Mouse (Mus musculus) ES-Bruce4 (cell line): ENCODE measurements around the gene Gm17416. TPM values are rescaled to one million over a fixed set of nuclear protein-coding genes. Genes with fewer than 3 reads are reported as not detected.

Experiments
- H3K27ac ChIP-seq: 2 replicates; pipeline ENCODE4 v1.5.1; 2012; ENCODE audit warnings: low read length, inconsistent platforms; ENCODE audit not compliant: insufficient read depth
- H3K27me3 ChIP-seq: 2 replicates; pipeline ENCODE4 v1.6.1; 2012; ENCODE audit warnings: mild to moderate bottlenecking, low read length, inconsistent platforms; ENCODE audit not compliant: control insufficient read depth, poor library complexity, insufficient read depth, severe bottlenecking
- H3K36me3 ChIP-seq: 2 replicates; pipeline ENCODE4 v1.6.1; 2012; ENCODE audit warnings: inconsistent platforms, mild to moderate bottlenecking, low read length, moderate library complexity; ENCODE audit not compliant: control insufficient read depth, poor library complexity, insufficient read depth, severe bottlenecking
- H3K4me1 ChIP-seq: one replicate; pipeline ENCODE4 v1.8.1; 2011; ENCODE audit warnings: low read length; ENCODE audit not compliant: control insufficient read depth, insufficient read depth
- H3K4me3 ChIP-seq: 2 replicates; pipeline ENCODE4 v1.5.1; 2011; ENCODE audit warnings: low read depth, mild to moderate bottlenecking, low read length
- H3K9ac ChIP-seq: 2 replicates; pipeline ENCODE4 v1.6.1; 2012; ENCODE audit warnings: low read depth, mild to moderate bottlenecking, inconsistent platforms; ENCODE audit not compliant: poor library complexity, severe bottlenecking
- H3K9me3 ChIP-seq: replicated peaks from 2 replicates; pipeline ENCODE4 v1.6.1; 2012; ENCODE audit warnings: mild to moderate bottlenecking, low read length, inconsistent platforms; ENCODE audit not compliant: control insufficient read depth, poor library complexity, insufficient read depth, severe bottlenecking
- CTCF ChIP-seq: IDR thresholded peaks from one replicate; pipeline ENCODE4 v1.8.1; 2011; ENCODE audit warnings: low read depth, low read length
- EP300 ChIP-seq: IDR thresholded peaks from 2 replicates; pipeline ENCODE4 v1.6.1; 2011; ENCODE audit warnings: low read depth, low read length; ENCODE audit not compliant: insufficient read depth
- POLR2A ChIP-seq: IDR thresholded peaks from one replicate; pipeline ENCODE4 v1.8.1; 2011; ENCODE audit warnings: low read length; ENCODE audit not compliant: insufficient read depth
- polyA plus RNA-seq: library from polyadenylated mRNA; stranded (reverse); fragments of >200 nt; gene quantifications from 2 replicates; pipeline ENCODE4 v1.2.4, GENCODE M21; 2011; ENCODE audit warnings: low read depth; ENCODE audit not compliant: missing spikeins, insufficient read depth, insufficient read length

Gene Gm17416
- not detected in 2 replicates for polyA plus RNA-seq

DNA sequence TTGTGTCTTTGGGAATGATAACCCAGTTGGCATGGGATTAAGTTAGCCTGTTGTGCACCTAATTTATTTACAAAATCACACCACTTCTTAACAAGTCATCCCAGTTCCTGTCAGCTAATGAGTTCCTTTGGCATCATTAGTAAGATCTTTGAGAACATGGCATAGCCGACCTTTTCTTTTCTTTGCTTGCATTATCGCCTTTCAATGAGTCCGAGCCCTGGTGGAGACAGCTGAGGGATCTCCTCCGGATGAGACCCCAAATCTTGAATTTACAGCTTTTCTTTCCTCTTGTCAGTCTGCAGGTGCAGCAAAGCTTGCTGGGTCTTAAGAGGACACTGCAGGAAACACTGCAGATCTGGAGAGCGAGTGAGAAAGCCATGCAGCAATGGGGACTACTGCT lies at the start of gene Gm17416:
Gene Gm17416, plus strand, starts transcription at position 301 of the 400 bp plus-strand sequence.
- Histone ChIP-seq H3K9me3 (no peaks in the 10 kb centered on the region), H3K4me1 (no peaks in the 10 kb centered on the region), H3K9ac (no peak within 1 kb of the TSS), H3K27ac (no peak within 1 kb of the TSS), H3K27me3 (no peaks in the 10 kb centered on the region), H3K4me3 (no peak within 1 kb of the TSS), H3K36me3 (no peaks in the 10 kb centered on the region)
- TF ChIP-seq EP300 (no peak), POLR2A (no peak), CTCF (no peak)

DNA sequence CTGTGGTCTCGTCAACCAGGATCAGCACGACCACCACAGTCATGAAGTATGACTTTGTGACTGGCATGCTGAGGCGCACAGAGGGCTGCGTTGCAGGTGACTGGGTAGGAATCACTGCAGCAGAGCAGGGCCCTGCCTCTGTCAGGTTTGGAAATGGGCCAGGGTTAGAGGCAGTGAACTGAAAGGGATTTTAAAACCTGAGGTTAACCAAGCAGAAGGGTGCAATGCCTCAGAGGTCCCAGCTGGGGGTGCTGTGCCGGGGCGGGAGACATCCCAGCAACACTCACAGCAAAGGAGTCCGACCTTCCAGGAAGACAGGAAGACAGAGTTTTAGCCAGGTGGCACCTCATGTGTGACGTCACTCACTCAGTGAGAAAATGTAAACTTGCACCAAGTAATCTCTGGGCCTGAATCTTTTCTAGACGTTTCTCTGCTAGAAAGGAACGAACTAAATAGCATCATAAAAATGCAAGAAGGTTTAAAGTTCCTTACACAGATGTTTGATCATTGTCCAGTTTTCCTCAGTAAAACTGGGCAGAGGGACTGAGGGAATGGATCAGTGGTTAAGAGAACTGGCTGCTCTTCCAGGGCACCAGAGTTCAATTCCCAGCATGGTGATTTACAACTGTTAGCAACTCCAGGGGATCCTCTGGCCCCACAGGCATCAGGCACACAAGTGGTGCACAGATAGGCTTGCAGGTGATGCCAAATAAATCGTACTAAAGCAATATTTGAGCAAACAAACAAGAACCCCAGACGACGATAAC lies 29.0 kb upstream of the Gm17416 start, which contains the start of gene Defb29:
Gene Defb29, minus strand, starts transcription at position 155 of the 767 bp plus-strand sequence.
- no peak within 1 kb of the TSS for H3K9ac ChIP-seq
- H3K36me3 ChIP-seq: no peaks in the 10 kb centered on the region
- no peaks in the 10 kb centered on the region for H3K27me3 ChIP-seq
- no peak within 1 kb of the TSS for H3K27ac ChIP-seq
- TF ChIP-seq CTCF: peak; percentile 67
- no peak for TF ChIP-seq EP300
- H3K4me1 ChIP-seq: no peaks in the 10 kb centered on the region
- no peak within 1 kb of the TSS for H3K4me3 ChIP-seq
- no peaks in the 10 kb centered on the region for H3K9me3 ChIP-seq

DNA sequence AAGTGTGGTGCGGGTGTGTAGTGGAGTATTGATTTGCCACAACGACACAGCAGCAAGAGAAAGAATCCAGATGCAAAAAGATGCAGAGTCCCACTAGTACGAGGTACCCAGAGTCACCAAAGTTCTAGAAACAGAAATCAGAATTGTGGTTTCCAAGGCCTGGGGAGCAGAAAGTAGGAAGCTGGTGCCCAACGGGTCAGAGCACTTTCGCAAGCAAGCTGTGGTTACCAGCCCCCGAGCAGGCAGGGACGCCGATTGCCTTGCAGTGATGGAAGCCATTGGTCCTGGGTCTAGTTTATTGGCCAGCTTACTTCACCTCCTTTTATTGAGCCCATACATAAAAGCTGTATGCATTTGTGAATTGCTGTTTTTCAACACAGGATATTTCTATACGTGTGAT lies 27.2 kb upstream of the Gm17416 start:
- Histone ChIP-seq H3K4me1 (no peaks in the 10 kb centered on the region), H3K4me3 (no peak overlapping the region), H3K36me3 (no peaks in the 10 kb centered on the region), H3K27me3 (no peaks in the 10 kb centered on the region), H3K9ac (no peak overlapping the region), H3K9me3 (no peaks in the 10 kb centered on the region), H3K27ac (no peak overlapping the region)
- no peak for TF ChIP-seq CTCF
- no peak for TF ChIP-seq POLR2A
- no peak for TF ChIP-seq EP300

- Histone ChIP-seq H3K4me3 (no peak overlapping the region), H3K27ac (no peak overlapping the region), H3K4me1 (no peaks in the 10 kb centered on the region), H3K9ac (no peak overlapping the region), H3K36me3 (no peaks in the 10 kb centered on the region), H3K9me3 (no peaks in the 10 kb centered on the region), H3K27me3 (no peaks in the 10 kb centered on the region)
- TF ChIP-seq CTCF: peak; percentile 14
- no peak for TF ChIP-seq POLR2A
Observed at GRCm38 (mm10) chr2:152542897-152543296, 26.2 kb upstream of the Gm17416 start.

DNA sequence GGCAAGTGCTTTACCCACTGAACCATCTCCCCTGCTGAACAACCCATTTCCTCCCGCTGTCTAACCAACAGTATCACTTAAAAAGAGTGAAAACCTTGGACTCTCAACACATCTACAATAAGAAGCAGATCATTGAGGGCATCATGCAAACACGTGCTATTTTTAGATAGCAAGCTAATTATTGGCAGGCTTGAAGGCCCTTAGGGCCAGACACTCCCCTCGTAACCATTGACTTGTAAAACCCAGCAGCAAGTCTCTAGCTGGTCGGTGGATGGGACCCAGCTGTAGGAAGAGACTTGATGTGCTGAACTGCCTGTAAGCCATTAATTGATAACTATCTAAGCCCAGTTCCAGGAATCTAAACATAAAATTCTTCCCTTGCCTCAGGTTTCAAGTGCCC lies 25.7 kb upstream of the Gm17416 start:
- TF ChIP-seq CTCF: no peak
- TF ChIP-seq EP300: no peak
- Histone ChIP-seq H3K4me3 (no peak overlapping the region), H3K36me3 (no peaks in the 10 kb centered on the region), H3K27me3 (no peaks in the 10 kb centered on the region), H3K4me1 (no peaks in the 10 kb centered on the region), H3K27ac (no peak overlapping the region), H3K9me3 (no peaks in the 10 kb centered on the region), H3K9ac (no peak overlapping the region)

- Histone ChIP-seq H3K9me3 (no peaks in the 10 kb centered on the region), H3K27ac (no peak overlapping the region), H3K9ac (no peak overlapping the region), H3K27me3 (no peaks in the 10 kb centered on the region), H3K4me1 (no peaks in the 10 kb centered on the region), H3K36me3 (no peaks in the 10 kb centered on the region), H3K4me3 (no peak overlapping the region)
- TF ChIP-seq CTCF: peak; percentile 36
- no peak for TF ChIP-seq EP300
Observed at GRCm38 (mm10) chr2:152544691-152545090, 24.4 kb upstream of the Gm17416 start.
